In the genomic region with DNA sequence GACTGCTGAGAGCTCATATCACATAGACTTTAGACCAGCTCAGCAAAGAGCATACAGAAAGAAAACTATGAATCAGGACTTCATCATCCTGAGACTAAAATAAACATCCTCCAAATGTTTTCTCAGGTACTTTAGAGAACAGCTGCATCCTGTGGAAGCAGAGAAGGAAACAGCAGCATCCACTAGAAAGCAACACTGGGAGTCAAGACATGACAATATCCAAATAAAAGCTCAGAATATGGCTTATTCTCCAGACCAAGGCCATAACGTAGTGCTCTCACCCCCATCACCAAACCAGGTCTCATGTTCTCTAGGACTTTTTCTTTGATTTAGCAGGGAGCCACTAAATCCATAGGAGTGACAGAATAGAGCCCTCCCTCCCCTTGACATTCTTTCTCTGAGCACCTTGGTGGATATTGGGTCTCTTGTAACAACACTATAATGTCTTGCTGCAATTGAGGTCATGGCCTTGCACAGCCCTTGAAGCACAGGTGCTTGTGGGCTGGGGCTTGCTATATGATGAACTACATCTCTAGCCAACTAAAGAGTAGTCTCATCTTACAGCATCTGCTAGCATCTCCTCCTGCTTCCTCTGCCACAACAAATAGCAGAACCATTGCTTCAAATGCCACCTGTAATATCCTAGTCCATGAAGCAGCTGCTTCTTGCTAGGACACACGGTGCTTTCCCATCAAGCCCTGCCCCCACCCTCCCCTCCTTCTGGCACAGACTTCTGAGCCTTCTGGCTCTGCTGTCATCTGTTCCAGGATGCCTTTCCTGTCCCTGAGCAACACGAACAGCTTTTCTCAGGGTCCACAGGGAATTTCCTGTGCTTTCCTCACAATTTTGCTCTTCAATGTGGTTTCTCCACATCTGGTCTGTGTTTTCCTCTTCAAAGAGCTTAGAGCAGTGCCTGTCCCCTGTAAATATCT, we compare ENCODE assay signal across 8 mouse cellular contexts.
DNase-seq lines count a peak whose midpoint lies in the region; ATAC-seq lines count a peak whose summit lies in the region.

No protein-coding gene starts in this region.

- peak; percentile 80 for ATAC-seq in forebrain, embryonic 14.5 days
- ATAC-seq in hindbrain, embryonic 13.5 days (ENCODE audit: low FRiP score), result peak; percentile 83
- peak; percentile 65; the same call in 1 of the 2 replicates for ATAC-seq in midbrain, embryonic 14.5 days (ENCODE audit: low FRiP score, low TSS enrichment)

- no peak overlapping the region for H3K9ac ChIP-seq in forebrain, embryonic 14.5 days (ENCODE audit: low read length)
- no peak overlapping the region for H3K9ac ChIP-seq in hindbrain, embryonic 13.5 days
- H3K9ac ChIP-seq in midbrain, embryonic 14.5 days (replicated peaks; ENCODE audit: low read length), result no peak overlapping the region

- H3K27me3 ChIP-seq in forebrain, embryonic 14.5 days (replicated peaks; ENCODE audit: control insufficient read depth, insufficient read depth, low read length), result no peaks in the 10 kb centered on the region
- no peaks in the 10 kb centered on the region for H3K27me3 ChIP-seq in hindbrain, embryonic 13.5 days
- no peaks in the 10 kb centered on the region for H3K27me3 ChIP-seq in midbrain, embryonic 14.5 days (ENCODE audit: control insufficient read depth, insufficient read depth, low read length)

- H3K9me3 ChIP-seq in forebrain, embryonic 14.5 days (replicated peaks; ENCODE audit: control insufficient read depth, low read length), result no peaks in the 10 kb centered on the region
- no peaks in the 10 kb centered on the region for H3K9me3 ChIP-seq in hindbrain, embryonic 13.5 days
- no peaks in the 10 kb centered on the region for H3K9me3 ChIP-seq in midbrain, embryonic 14.5 days (ENCODE audit: control insufficient read depth, low read length)

- H3K4me3 ChIP-seq in forebrain, embryonic 14.5 days (ENCODE audit: low read depth, low read length), result no peak overlapping the region
- no peak overlapping the region for H3K4me3 ChIP-seq in hindbrain, embryonic 13.5 days
- no peak overlapping the region for H3K4me3 ChIP-seq in midbrain, embryonic 14.5 days (replicated peaks; ENCODE audit: low read depth, low read length)

- WGBS in forebrain, embryonic 14.5 days, result 40% methylated on average over 3 of the region's 3 CpGs
- 40% methylated on average over 3 of the region's 3 CpGs for WGBS in hindbrain, embryonic 13.5 days
- WGBS in midbrain, embryonic 14.5 days, result 38% methylated on average over 3 of the region's 3 CpGs

- H3K4me1 ChIP-seq in forebrain, embryonic 14.5 days (ENCODE audit: control insufficient read depth, insufficient read depth, low read length), result peaks cover 4% of the 10 kb centered on the region; the same call in 1 of the 2 replicates
- H3K4me1 ChIP-seq in hindbrain, embryonic 13.5 days (replicated peaks), result peaks cover 6% of the 10 kb centered on the region
- no peaks in the 10 kb centered on the region for H3K4me1 ChIP-seq in midbrain, embryonic 14.5 days (ENCODE audit: control insufficient read depth, insufficient read depth, low read length)

- H3K4me2 ChIP-seq in forebrain, embryonic 14.5 days (ENCODE audit: low read length), result no peak overlapping the region
- no peak overlapping the region for H3K4me2 ChIP-seq in hindbrain, embryonic 13.5 days
- H3K4me2 ChIP-seq in midbrain, embryonic 14.5 days (ENCODE audit: low read length), result no peak overlapping the region

- H3K36me3 ChIP-seq in forebrain, embryonic 14.5 days (ENCODE audit: control insufficient read depth, insufficient read depth, low read length), result no peaks in the 10 kb centered on the region
- H3K36me3 ChIP-seq in hindbrain, embryonic 13.5 days, result no peaks in the 10 kb centered on the region
- no peaks in the 10 kb centered on the region for H3K36me3 ChIP-seq in midbrain, embryonic 14.5 days (ENCODE audit: control insufficient read depth, insufficient read depth, low read length)

- peak overlapping the region; percentile 30; the same call in 1 of the 2 replicates for H3K27ac ChIP-seq in forebrain, embryonic 14.5 days (ENCODE audit: low read depth, low read length)
- peak overlapping the region; percentile 44 for H3K27ac ChIP-seq in hindbrain, embryonic 13.5 days
- H3K27ac ChIP-seq in midbrain, embryonic 14.5 days (replicated peaks; ENCODE audit: low read depth, low read length), result no peak overlapping the region

- DNase-seq in gastrocnemius, adult 18-20 months (ENCODE audit: low spot score), result peak; percentile 11
- DNase-seq in gastrocnemius, adult 8-10 months (ENCODE audit: low spot score in 2 of 2), result no peak
- peak; percentile 48 for DNase-seq in Muller cell, postnatal 12 days (ENCODE audit: inconsistent ontology term)
- DNase-seq in forebrain, embryonic 14.5 days (ENCODE audit: low spot score), result peak; percentile 77
- peak; percentile 53 for DNase-seq in midbrain, embryonic 14.5 days
- no peak for DNase-seq in thymus, postnatal 0 days (ENCODE audit: low spot score)
- no peak for DNase-seq in adrenal gland, adult 8-10 months

Comparison
In these comparisons a context has a peak if more than half of its experiments do, and no peak if none do; other contexts are left out.
1. DNase-seq: peak in gastrocnemius, adult 18-20 months (single experiment), Muller cell, postnatal 12 days (single experiment), forebrain, embryonic 14.5 days (single experiment) and midbrain, embryonic 14.5 days (single experiment); none in gastrocnemius, adult 8-10 months (0 of 2), thymus, postnatal 0 days (single experiment) and adrenal gland, adult 8-10 months (single experiment).
2. Peak in every context shown above with its lines, with median percentiles within 50 percentile points of each other: ATAC-seq.